Mouse (Mus musculus): ENCODE measurements around the gene 4930562C15Rik.

GRCm38 (mm10) chr16:4796631-4797030 lies 38.6 kb upstream of the 4930562C15Rik start:
- TF ChIP-seq CTCF (IDR thresholded peaks at IDR 0.05; ENCODE audit: extremely low read depth, insufficient read depth, insufficient read length, insufficient replicate concordance) (no peak), POLR2A (IDR thresholded peaks at IDR 0.05; ENCODE audit: low read depth, low read length) (no peak)
